Mouse (Mus musculus) brain, embryonic 18.5 days (tissue): ENCODE measurements around the gene Rps9.
"Not testable (repeated sequence)": the region's sequence is repeated elsewhere in the genome, so short reads cannot be mapped to it uniquely, and the experiment has no call there.

Source experiments
- DNase-seq: peaks from one replicate; pipeline ENCODE4 v3.0.0-alpha.2; 2012; ENCODE audit warnings: low read depth, low spot score

The Rps9 gene

GRCm38 (mm10) chr7:3694949-3695305 lies 8.9 kb upstream of the Rps9 start:
- not testable (repeated sequence) for DNase-seq

- no peak for DNase-seq
These were observed 5.3 kb upstream of the Rps9 start for GRCm38 (mm10) chr7:3698471-3698870.

DNA sequence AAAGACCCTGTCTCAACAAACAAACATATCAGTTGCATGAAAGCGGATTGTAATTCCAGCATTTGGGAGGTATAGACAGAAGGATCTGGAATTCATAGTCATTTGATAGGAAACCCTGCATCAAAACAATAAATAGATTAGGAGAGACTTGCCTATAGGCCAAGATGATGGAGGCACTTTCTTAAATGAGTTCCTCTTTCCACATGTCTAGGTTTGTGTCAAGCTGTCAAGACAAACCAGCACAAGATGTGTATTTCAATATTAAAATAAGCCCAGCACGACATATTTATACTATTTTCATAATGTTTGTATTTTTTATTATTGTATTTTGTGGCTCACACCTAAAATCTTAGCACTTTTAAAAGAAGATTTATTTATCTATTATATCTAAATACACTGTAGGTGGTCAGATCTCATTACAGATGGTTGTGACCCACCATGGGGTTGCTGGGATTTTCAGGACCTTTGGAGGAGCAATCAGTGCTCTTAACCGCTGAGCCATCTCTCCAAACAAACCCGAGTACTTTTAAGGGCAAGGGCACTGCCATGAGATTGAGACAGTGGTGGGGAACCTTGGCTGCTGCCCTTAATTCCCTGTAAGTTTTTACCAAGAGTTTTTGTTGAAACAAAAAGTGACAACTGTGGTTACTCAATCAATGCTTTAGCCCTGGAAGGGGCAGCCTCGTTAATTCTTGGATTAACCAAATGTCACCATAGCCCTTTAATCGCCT lies 480 bp upstream of the Rps9 start:
- no peak for DNase-seq

GRCm38 (mm10) chr7:3704475-3704874 lies 682 bp downstream of the Rps9 start:
- no peak for DNase-seq

DNA sequence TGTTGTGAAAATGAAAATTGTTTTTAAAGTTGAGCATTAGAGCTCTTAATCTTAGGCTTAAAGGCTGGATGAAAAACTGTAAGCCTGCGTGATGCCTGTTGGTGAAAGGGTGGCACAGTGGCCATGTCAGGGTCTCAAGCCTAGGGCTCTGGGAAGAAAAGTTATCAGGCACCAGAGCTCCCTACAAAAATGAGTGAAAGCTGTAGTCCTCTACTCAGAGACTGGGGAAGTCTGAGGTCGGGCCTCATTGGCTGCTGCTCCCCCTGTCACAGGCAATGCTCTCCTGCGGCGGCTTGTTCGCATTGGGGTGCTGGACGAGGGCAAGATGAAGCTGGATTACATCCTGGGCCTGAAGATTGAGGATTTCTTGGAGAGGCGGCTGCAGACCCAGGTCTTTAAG lies 1.7 kb downstream of the Rps9 start:
- DNase-seq = not testable (repeated sequence)

GRCm38 (mm10) chr7:3705911-3706310 lies 2.1 kb downstream of the Rps9 start:
- DNase-seq = no peak

DNA sequence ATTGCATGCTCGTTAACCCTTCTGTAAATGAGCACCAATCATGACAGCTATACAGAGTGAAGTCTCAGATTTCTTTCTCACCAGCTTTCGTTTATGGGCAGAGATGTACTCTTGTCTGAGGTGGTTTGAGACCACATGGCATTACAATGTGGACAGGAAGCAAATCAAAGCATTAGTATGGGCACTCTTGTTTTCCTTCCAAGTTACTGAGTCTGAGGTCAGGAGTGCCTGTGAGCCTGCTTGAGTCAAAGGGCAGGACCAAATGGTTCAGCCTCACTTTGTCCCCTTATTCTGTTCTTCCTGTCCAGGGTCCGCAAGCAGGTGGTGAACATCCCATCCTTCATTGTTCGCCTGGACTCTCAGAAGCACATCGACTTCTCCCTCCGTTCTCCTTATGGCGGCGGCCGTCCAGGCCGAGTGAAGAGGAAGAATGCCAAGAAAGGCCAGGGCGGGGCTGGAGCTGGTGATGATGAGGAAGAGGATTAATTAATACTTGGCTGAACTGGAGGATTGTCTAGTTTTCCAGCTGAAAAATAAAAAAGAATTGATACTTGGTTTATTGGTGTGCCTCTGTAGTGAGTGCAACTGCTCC lies 2.6 kb downstream of the Rps9 start:
- no peak for DNase-seq

- no peak for DNase-seq
These were observed 3.2 kb downstream of the Rps9 start for GRCm38 (mm10) chr7:3707027-3707426.

DNA sequence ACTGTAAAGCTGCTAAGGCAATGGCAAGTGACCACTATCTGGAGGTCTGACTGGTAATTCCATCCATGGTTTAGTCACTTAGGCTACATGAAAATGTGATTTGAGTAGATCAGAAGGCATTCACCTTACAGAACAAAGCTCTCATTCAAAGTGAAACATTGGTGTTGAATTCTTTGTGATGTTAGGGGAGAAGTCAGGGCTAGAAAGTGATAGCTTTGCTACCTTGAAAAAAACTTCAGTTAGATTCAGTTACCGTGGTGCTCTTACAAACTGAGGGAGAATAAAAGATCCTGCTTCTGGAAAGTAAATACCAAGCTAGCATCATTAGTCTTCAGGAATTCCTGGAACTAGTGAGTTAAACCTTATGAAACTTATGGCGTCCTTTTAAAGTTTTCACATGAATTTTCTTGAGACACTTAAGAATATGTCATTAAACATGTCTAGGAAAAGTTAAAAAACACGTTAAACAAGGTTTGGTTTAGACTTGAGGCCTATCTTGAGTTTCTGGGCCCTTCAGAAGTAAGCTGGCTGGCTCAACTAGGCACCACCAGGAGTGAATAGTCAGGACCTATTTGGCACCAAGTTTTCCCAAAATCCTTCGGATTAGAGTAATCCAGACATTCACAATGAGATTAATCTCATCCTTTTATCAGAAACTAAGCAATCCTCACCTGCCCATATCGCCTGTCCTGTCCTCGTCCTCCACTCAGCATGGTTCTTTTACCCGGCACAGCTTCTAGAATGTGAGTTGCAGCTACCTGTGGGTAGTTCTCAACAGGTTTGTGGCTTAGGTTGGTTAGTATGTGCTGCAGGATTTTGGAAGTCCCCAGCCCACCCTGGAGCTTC lies 4.0 kb downstream of the Rps9 start:
- no peak for DNase-seq

GRCm38 (mm10) chr7:3708447-3708980 lies 4.7 kb downstream of the Rps9 start:
- not testable (repeated sequence) for DNase-seq

DNA sequence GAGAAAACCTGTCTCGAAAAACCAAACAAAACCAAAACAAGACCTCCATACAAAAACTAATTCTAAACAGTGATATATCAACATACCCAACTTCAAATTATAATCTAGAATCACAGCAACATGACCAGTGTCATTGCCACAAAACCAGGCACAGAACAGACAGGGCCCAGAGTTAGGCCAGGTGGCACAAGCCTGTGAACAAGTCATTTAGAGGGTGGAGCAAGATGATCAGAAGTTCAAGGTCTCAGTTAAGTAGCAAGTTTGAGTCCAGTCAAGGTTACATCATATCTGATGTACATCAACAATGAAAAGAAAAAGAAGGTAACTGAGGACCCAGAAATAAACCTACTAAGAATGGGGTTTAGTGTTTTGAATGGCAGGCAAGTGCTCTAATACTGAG lies 5.2 kb downstream of the Rps9 start:
- no peak for DNase-seq

- no peak for DNase-seq
These were observed 8.6 kb downstream of the Rps9 start for GRCm38 (mm10) chr7:3712264-3712942.

DNA sequence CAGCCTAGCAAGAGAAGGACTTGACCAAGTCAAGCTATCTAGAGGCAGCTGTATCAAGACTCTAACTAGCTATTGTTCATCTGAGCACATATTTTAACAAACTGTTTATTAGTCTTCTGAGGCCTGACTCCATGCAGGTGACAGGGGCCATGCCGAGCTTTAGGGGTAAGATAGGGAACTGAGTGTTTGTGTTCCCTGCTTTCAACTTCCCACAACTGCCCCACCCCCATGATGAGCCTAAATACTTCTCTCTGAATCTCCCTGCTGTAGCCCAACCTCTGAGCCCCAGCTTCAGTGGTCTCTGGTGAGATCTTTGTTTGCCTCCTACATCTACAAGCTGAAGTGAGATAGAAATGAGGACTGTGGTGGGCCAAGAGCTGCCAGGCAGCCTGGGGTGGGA lies 11.5 kb downstream of the Rps9 start:
- no peak for DNase-seq

DNA sequence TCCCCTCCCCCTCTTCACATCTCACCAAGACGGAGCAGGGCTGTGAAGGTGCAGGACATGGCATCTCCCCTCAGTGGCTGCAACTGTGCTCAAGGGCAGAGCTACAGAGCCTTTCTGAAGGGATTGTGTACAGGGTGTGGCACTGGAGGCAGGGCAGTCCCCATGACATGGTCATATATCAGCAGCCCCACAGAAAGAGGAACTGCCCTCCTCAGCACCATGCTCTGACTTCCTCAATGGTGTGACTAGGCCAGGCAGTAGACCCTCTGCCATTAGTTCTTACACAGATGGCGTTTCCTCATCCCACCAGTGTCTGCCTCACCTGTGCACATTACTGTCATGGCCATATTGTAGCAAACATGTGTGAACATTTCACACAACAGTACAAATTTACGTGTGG lies 16.5 kb downstream of the Rps9 start, which contains the start of gene Pirb:
Gene Pirb, minus strand, starts transcription at position 124 of the 400 bp plus-strand sequence.
- DNase-seq = not testable (repeated sequence)

- DNase-seq = not testable (repeated sequence)
These were observed 21.7 kb downstream of the Rps9 start for GRCm38 (mm10) chr7:3725459-3725858.

- not testable (repeated sequence) for DNase-seq
These were observed 28.9 kb downstream of the Rps9 start for GRCm38 (mm10) chr7:3732675-3733074.
